17 mouse cellular contexts compared by ENCODE assay signal in the genomic region with DNA sequence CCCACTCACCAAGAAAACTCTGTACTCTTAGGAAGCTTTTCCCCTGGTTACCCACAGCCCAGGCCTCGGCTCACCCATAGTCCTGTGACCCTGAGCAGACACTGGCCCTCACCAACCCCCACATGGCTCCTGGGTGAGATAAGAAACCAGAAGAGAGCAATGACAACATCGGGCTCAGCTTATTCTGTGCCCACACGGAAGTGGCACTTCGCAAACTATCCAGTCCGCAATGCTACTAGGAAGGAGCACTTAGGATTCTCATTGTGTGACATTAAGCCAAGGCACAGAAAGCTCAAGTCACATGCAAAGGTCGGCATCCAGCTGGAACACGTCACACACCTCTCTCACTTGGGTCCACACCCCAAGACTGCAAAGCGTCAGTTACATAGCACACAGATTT. TPM values are rescaled to one million over a fixed set of nuclear protein-coding genes. Genes with fewer than 3 reads are reported as not detected.
DNase-seq lines count a peak whose midpoint lies in the region; ATAC-seq lines count a peak whose summit lies in the region.
"Had no signal": no experiment of that assay in that cellular context is flagged by ENCODE, and none has a peak within 500 bp of the region (broad histone marks: within the 10 kb centered on the region; RNA-seq: fewer than 3 reads in every experiment).

No protein-coding gene starts in this region.

- peak overlapping the region; percentile 18; the same call in 1 of the 2 replicates for H3K4me2 ChIP-seq in heart, embryonic 13.5 days
- H3K4me2 ChIP-seq: embryonic facial prominence, embryonic 13.5 days; midbrain, embryonic 15.5 days; stomach, embryonic 15.5 days had no signal

- WGBS in heart, embryonic 13.5 days: 30% methylated on average over 8 of the region's 8 CpGs

- H3K4me3 ChIP-seq in heart, embryonic 13.5 days: no peak overlapping the region
- H3K4me3 ChIP-seq in megakaryocyte, embryonic 14.5 days (replicated peaks): peak overlapping the region; percentile 83
- H3K4me3 ChIP-seq: embryonic facial prominence, embryonic 13.5 days; forebrain, embryonic 10.5 days; midbrain, embryonic 15.5 days; stomach, embryonic 15.5 days had no signal

- no peak for DNase-seq in heart, postnatal 25 days (ENCODE audit: low spot score)
- DNase-seq in adrenal gland, postnatal 14 days: peak; percentile 78
- DNase-seq in left cerebral cortex, postnatal 10 days (ENCODE audit: extremely low spot score in 1 of 2, low spot score in 2 of 2): no peak
- no peak for DNase-seq in urinary bladder, postnatal 4 days (ENCODE audit: low spot score in 2 of 2)
- DNase-seq in testis, postnatal 14 days (ENCODE audit: low spot score): no peak
- DNase-seq: cerebellum, postnatal 36 days; layer of hippocampus, adult 9-11 months; thymus, postnatal 36 days had no signal

- peaks cover 74% of the 10 kb centered on the region for H3K4me1 ChIP-seq in heart, embryonic 13.5 days
- peaks cover 100% of the 10 kb centered on the region for H3K4me1 ChIP-seq in megakaryocyte, embryonic 14.5 days
- H3K4me1 ChIP-seq: midbrain, embryonic 15.5 days had no signal

- H3K27ac ChIP-seq in heart, embryonic 13.5 days (replicated peaks): peak overlapping the region; percentile 73
- H3K27ac ChIP-seq: embryonic facial prominence, embryonic 13.5 days; forebrain, embryonic 10.5 days; midbrain, embryonic 15.5 days; stomach, embryonic 15.5 days had no signal

- no peak for ATAC-seq in heart, embryonic 13.5 days (ENCODE audit: extremely low read depth, insufficient number of reproducible peaks, low FRiP score, low TSS enrichment)
- peak; percentile 60; the same call in 1 of the 2 replicates for ATAC-seq in granulocyte monocyte progenitor cell, adult 5-6 weeks (replicated peaks; ENCODE audit: poor library complexity, severe bottlenecking)
- ATAC-seq: midbrain, embryonic 15.5 days had no signal

- no peaks in the 10 kb centered on the region for H3K27me3 ChIP-seq in heart, embryonic 13.5 days (replicated peaks)
- no peaks in the 10 kb centered on the region for H3K27me3 ChIP-seq in megakaryocyte, embryonic 14.5 days (replicated peaks)
- H3K27me3 ChIP-seq: CH12.LX; embryonic facial prominence, embryonic 13.5 days; midbrain, embryonic 15.5 days; stomach, embryonic 15.5 days had no signal

- no peaks in the 10 kb centered on the region for H3K9me3 ChIP-seq in heart, embryonic 13.5 days
- H3K9me3 ChIP-seq in megakaryocyte, embryonic 14.5 days: no peaks in the 10 kb centered on the region
- H3K9me3 ChIP-seq: embryonic facial prominence, embryonic 13.5 days; forebrain, embryonic 10.5 days; midbrain, embryonic 15.5 days; stomach, embryonic 15.5 days had no signal

- intact Hi-C loops in heart, postnatal 25 days (cut with DNase I): no loop called here
- intact Hi-C loops in left cerebral cortex, postnatal 10 days (cut with DNase I): no loop called here

- peak overlapping the region; percentile 64 for H3K9ac ChIP-seq in heart, embryonic 13.5 days
- H3K9ac ChIP-seq: embryonic facial prominence, embryonic 13.5 days; midbrain, embryonic 15.5 days; stomach, embryonic 15.5 days had no signal

- no peaks in the 10 kb centered on the region; the same call in 1 of the 2 replicates for H3K36me3 ChIP-seq in heart, embryonic 13.5 days
- peaks cover 99% of the 10 kb centered on the region for H3K36me3 ChIP-seq in megakaryocyte, embryonic 14.5 days (replicated peaks; ENCODE audit: low read length)
- H3K36me3 ChIP-seq: embryonic facial prominence, embryonic 13.5 days; midbrain, embryonic 15.5 days; stomach, embryonic 15.5 days had no signal

RNA-seq across cellular contexts. Expression of gene Rasa3, which starts 11.5 kb away (rescaled TPM):
- 23.4 and 24.4 TPM in 2 replicates for polyA plus RNA-seq in heart, embryonic 13.5 days (2015; fragmentation: Nextera tagmentation; extraction: Ambion mirVana)
- total RNA-seq in heart, postnatal 25 days (2021): 10 to 100 TPM; 14.8 to 19.8 TPM
- 29.4 and 39.3 TPM in 2 replicates for total RNA-seq in adrenal gland, postnatal 14 days (2021)
- 52.5 and 55.5 TPM in 2 replicates for total RNA-seq in granulocyte monocyte progenitor cell, adult 5-6 weeks (2014; fragmentation: Nextera tagmentation)
- 53.3 and 54.4 TPM in 2 replicates for total RNA-seq in granulocyte monocyte progenitor cell, adult 5-6 weeks (2017)
- polyA plus RNA-seq in megakaryocyte, embryonic 14.5 days (2012; ENCODE audit: insufficient read depth, low replicate concordance): 86.3 and 103 TPM in 2 replicates
- total RNA-seq in left cerebral cortex, postnatal 10 days (2021): 10 to 100 TPM; 55.6 to 56.9 TPM

RNA-seq across cellular contexts. Expression of gene Cfap97d2, which starts 39.7 kb away (rescaled TPM):
- polyA plus RNA-seq in heart, embryonic 13.5 days (2015; fragmentation: Nextera tagmentation; extraction: Ambion mirVana): not detected in 2 replicates
- total RNA-seq in heart, postnatal 25 days (2021): not detected
- not detected in 2 replicates for total RNA-seq in adrenal gland, postnatal 14 days (2021)
- not detected in 2 replicates for total RNA-seq in granulocyte monocyte progenitor cell, adult 5-6 weeks (2014; fragmentation: Nextera tagmentation)
- not detected in 2 replicates for total RNA-seq in granulocyte monocyte progenitor cell, adult 5-6 weeks (2017)
- polyA plus RNA-seq in megakaryocyte, embryonic 14.5 days (2012; ENCODE audit: insufficient read depth, low replicate concordance): 6.9 TPM in 1 of 2 replicates, not detected in the other
- 1 to 10 TPM in 1 of 2 experiments, under 1 TPM in 1; 0.75 to 1.5 TPM for total RNA-seq in left cerebral cortex, postnatal 10 days (2021)
- total RNA-seq: CH12.LX had no signal
- polyA plus RNA-seq: kidney, embryonic 16.5 days; stomach, embryonic 15.5 days had no signal
